Mouse (Mus musculus) stomach, embryonic 14.5 days (tissue): ENCODE data around the gene Adamts7. TPM values are rescaled to one million over a fixed set of nuclear protein-coding genes. Genes with fewer than 3 reads are reported as not detected.

Experiments
- ATAC-seq: fragments of 200-750 bp; cut with Nextera tagmentation; 2 replicates; pipeline ENCODE4 v1.8.0; 2017; ENCODE audit warnings: low read depth, moderate TSS enrichment; ENCODE audit not compliant: insufficient number of reproducible peaks, insufficient read depth, low FRiP score
- H3K27ac ChIP-seq: fragments of 300-500 bp; sonication (generic); 2 replicates; pipeline ENCODE4 v1.5.1; 2014; ENCODE audit warnings: mild to moderate bottlenecking, low read length, moderate library complexity, mixed read lengths
- H3K27me3 ChIP-seq: fragments of 300-500 bp; sonication (generic); 2 replicates; pipeline ENCODE4 v1.6.1; 2014; ENCODE audit warnings: low read length, control low read depth, mixed read lengths; ENCODE audit not compliant: control insufficient read depth, insufficient read depth
- H3K36me3 ChIP-seq: fragments of 300-500 bp; sonication (generic); 2 replicates; pipeline ENCODE4 v1.6.1; 2014; ENCODE audit warnings: mild to moderate bottlenecking, control low read depth, low read length, moderate library complexity, mixed read lengths; ENCODE audit not compliant: control insufficient read depth, insufficient read depth
- H3K4me1 ChIP-seq: fragments of 300-500 bp; sonication (generic); 2 replicates; pipeline ENCODE4 v1.6.1; 2014; ENCODE audit warnings: low read length, control low read depth, mixed read lengths; ENCODE audit not compliant: control insufficient read depth, insufficient read depth
- H3K4me2 ChIP-seq: fragments of 300-500 bp; sonication (generic); replicated peaks from 2 replicates; pipeline ENCODE4 v1.6.1; 2014; ENCODE audit warnings: low read depth, low read length, control low read depth
- H3K4me3 ChIP-seq: fragments of 300-500 bp; sonication (generic); 2 replicates; pipeline ENCODE4 v1.5.1; 2014; ENCODE audit warnings: low read depth, low read length, control low read depth
- H3K9ac ChIP-seq: fragments of 300-500 bp; sonication (generic); replicated peaks from 2 replicates; pipeline ENCODE4 v1.6.1; 2014; ENCODE audit warnings: low read depth, mild to moderate bottlenecking, control low read depth, low read length, moderate library complexity, mixed read lengths
- H3K9me3 ChIP-seq: fragments of 300-500 bp; sonication (generic); 2 replicates; pipeline ENCODE4 v1.6.1; 2016; ENCODE audit warnings: low read depth, low read length, control low read depth; ENCODE audit not compliant: control insufficient read depth
- WGBS: fragments of 180-500 bp; shearing (Covaris S2); extraction: QIAGEN DNeasy Blood & Tissue Kit; methylation state at CpG from one replicate; pipeline ENCODE4 v1.1.7; 2014; 5-methylcytosine and 5-hydroxymethylcytosine counted together
- polyA plus RNA-seq: library from polyadenylated mRNA; unstranded; fragments of >200 nt; fragmentation: Nextera tagmentation; extraction: Ambion mirVana; gene quantifications from 2 replicates; pipeline ENCODE4 v1.2.1, GENCODE M21; 2014

The Adamts7 gene
- polyA plus RNA-seq, 1 experiment from 2014 or later, result 20.1 TPM

DNA sequence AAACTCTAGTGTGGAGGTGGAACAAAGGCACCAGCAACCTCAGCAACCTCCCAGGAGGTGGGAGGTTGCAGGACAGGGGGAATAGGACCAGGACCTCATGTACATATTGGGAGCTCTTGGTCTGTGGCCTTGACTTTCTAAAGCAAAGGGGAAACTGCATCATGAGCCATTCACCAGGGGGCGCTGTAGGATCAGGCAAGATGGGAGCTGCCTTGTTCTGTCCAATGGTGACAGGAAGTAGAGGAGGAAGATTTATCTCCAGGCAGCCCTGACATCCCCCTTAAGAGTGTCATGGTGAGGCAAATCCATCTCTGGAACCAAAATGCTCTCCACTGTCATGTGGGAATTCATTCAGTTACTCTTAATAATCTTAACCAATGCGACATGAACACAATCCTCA, 43.6 kb downstream of the Adamts7 start:
- Histone ChIP-seq H3K27me3 (no peaks in the 10 kb centered on the region), H3K4me1 (no peaks in the 10 kb centered on the region), H3K27ac (no peak overlapping the region), H3K9me3 (no peaks in the 10 kb centered on the region), H3K4me3 (no peak overlapping the region), H3K4me2 (no peak overlapping the region), H3K36me3 (peaks cover 43% of the 10 kb centered on the region), H3K9ac (no peak overlapping the region)
- 53% methylated on average over 2 of the region's 2 CpGs for WGBS
- ATAC-seq, result no peak

- Histone ChIP-seq H3K4me1 (no peaks in the 10 kb centered on the region), H3K27ac (no peak overlapping the region), H3K4me3 (no peak overlapping the region), H3K9me3 (no peaks in the 10 kb centered on the region), H3K4me2 (no peak overlapping the region), H3K36me3 (peaks cover 41% of the 10 kb centered on the region), H3K27me3 (no peaks in the 10 kb centered on the region), H3K9ac (no peak overlapping the region)
- WGBS, result 86% methylated on average over 8 of the region's 8 CpGs
- ATAC-seq, result no peak
Measured at GRCm38 (mm10) chr9:90207808-90208207, 44.9 kb downstream of the Adamts7 start.

DNA sequence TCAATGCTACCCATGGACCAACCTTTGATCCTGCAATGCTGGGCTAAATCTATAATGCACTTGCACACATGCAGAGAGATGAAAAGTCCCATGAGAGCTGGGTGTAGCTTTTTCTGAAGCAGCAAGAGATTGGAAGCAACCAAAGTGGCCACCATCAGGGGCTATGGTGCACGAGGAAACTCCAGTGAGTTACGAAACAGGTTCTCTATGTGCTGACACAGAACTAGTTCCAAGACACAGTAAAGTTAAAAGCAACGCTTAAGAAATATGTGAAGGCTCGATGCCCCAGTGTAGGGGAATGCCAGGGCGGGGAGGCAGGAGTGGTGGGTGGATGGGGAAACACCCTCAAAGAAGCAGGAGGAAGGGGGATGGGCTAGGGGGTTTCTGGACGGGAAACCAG, 45.8 kb downstream of the Adamts7 start:
- Histone ChIP-seq H3K4me2 (no peak overlapping the region), H3K27me3 (no peaks in the 10 kb centered on the region), H3K27ac (no peak overlapping the region), H3K4me1 (no peaks in the 10 kb centered on the region), H3K36me3 (peaks cover 39% of the 10 kb centered on the region), H3K4me3 (no peak overlapping the region), H3K9ac (no peak overlapping the region), H3K9me3 (no peaks in the 10 kb centered on the region)
- WGBS, result 80% methylated on average over 6 of the region's 6 CpGs
- ATAC-seq, result no peak

- Histone ChIP-seq H3K4me3 (no peak overlapping the region), H3K4me1 (no peaks in the 10 kb centered on the region), H3K4me2 (no peak overlapping the region), H3K36me3 (peaks cover 29% of the 10 kb centered on the region), H3K9ac (no peak overlapping the region), H3K27me3 (no peaks in the 10 kb centered on the region), H3K27ac (no peak overlapping the region), H3K9me3 (no peaks in the 10 kb centered on the region)
- WGBS, result 77% methylated on average over 3 of the region's 3 CpGs
- no peak for ATAC-seq
Measured at GRCm38 (mm10) chr9:90213127-90213526, 50.3 kb downstream of the Adamts7 start.

- 87% methylated on average over 11 of the region's 11 CpGs for WGBS
- ATAC-seq, result no peak
- Histone ChIP-seq H3K4me1 (no peaks in the 10 kb centered on the region), H3K4me3 (no peak overlapping the region), H3K36me3 (peaks cover 32% of the 10 kb centered on the region), H3K9me3 (no peaks in the 10 kb centered on the region), H3K27ac (no peak overlapping the region), H3K9ac (no peak overlapping the region), H3K27me3 (no peaks in the 10 kb centered on the region), H3K4me2 (no peak overlapping the region)
Measured at GRCm38 (mm10) chr9:90216259-90217001, 53.6 kb downstream of the Adamts7 start.

GRCm38 (mm10) chr9:90217501-90217900, 54.6 kb downstream of the Adamts7 start:
- ATAC-seq, result no peak
- Histone ChIP-seq H3K9me3 (no peaks in the 10 kb centered on the region), H3K4me2 (no peak overlapping the region), H3K27ac (no peak overlapping the region), H3K9ac (no peak overlapping the region), H3K4me1 (no peaks in the 10 kb centered on the region), H3K4me3 (no peak overlapping the region), H3K36me3 (peaks cover 32% of the 10 kb centered on the region), H3K27me3 (no peaks in the 10 kb centered on the region)
- WGBS, result 51% methylated on average over 4 of the region's 4 CpGs

GRCm38 (mm10) chr9:90222275-90222674, 59.4 kb downstream of the Adamts7 start:
- Histone ChIP-seq H3K9ac (no peak overlapping the region), H3K4me1 (no peaks in the 10 kb centered on the region), H3K27ac (no peak overlapping the region), H3K36me3 (peaks cover 48% of the 10 kb centered on the region), H3K4me2 (no peak overlapping the region), H3K9me3 (no peaks in the 10 kb centered on the region), H3K27me3 (no peaks in the 10 kb centered on the region), H3K4me3 (no peak overlapping the region)
- no peak for ATAC-seq
- WGBS, result 84% methylated on average over 3 of the region's 3 CpGs

DNA sequence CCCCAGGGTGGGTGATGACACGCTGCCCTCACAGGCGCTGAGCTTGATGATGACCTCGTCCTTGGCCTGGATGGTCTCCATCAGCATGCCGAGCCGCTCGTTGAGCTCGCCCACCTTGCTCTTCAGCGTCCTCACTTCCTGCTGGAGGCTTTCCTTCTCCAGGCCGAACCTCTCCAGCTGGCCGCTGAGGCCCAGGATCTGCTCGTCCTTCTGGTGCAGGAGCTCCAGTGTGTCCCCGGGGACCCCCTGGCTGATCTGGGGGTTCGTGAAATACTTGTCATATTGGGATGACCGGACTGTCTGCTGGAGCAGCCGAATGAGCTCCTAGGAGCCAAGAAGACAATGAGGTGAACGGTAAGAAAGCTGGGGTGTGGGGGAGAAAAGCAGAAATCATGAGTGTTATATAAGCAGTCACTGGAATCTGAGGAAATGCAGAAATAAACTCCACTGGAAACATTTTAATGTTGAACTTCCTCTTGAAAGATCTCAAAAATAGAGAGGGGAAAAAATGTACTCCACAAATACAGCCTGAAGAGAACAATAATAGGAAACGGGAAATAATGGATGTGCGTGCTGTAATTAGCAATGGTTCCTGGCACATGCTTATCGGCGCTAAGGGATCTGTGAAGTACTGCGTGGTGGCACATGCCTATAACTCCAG, 63.3 kb downstream of the Adamts7 start:
- Histone ChIP-seq H3K9ac (no peak overlapping the region), H3K4me3 (no peak overlapping the region), H3K36me3 (peaks cover 36% of the 10 kb centered on the region), H3K4me2 (no peak overlapping the region), H3K9me3 (no peaks in the 10 kb centered on the region), H3K27me3 (no peaks in the 10 kb centered on the region), H3K27ac (no peak overlapping the region; the same call in 1 of the 2 replicates), H3K4me1 (no peaks in the 10 kb centered on the region)
- ATAC-seq, result no peak
- 88% methylated on average over 21 of the region's 21 CpGs for WGBS
